Mouse (Mus musculus): ENCODE results near the gene Zfp287. TPM values are rescaled to one million over a fixed set of nuclear protein-coding genes. Genes with fewer than 3 reads are reported as not detected.

Zfp287 gene
- polyA plus RNA-seq, 1 experiment from 2014 or later = 6.3 TPM

DNA sequence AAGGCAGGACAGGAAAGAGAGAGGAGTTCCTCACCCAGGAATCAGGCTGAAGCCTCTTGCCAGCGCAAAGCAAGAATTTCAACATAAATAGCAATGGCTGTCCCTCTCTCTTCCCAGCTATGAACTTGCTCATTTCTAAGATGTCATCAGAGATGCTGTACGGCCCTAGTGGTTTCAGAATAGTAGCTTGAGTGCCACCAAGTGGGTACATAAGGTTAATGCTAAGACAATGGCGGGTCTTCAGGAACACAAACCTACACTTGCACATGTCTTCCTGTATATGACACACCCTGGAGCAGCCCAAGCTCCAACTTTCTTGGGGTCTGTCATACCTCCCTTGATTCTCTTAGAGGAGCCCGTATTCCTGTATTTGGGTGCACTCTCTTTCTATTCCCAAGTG is 32.0 kb downstream of the Zfp287 start:
- H3K36me3 ChIP-seq = no peaks in the 10 kb centered on the region
- no peak overlapping the region for H3K9ac ChIP-seq
- H3K27ac ChIP-seq (ENCODE audit: poor library complexity, severe bottlenecking) = no peak overlapping the region
- H3K27me3 ChIP-seq (replicated peaks) = no peaks in the 10 kb centered on the region
- no peaks in the 10 kb centered on the region for H3K9me3 ChIP-seq (replicated peaks)
- H3K4me3 ChIP-seq = no peak overlapping the region
- WGBS = 66% methylated on average over 4 of the region's 4 CpGs
- ATAC-seq (ENCODE audit: insufficient number of reproducible peaks, low FRiP score) = no peak
- H3K4me1 ChIP-seq (replicated peaks) = no peaks in the 10 kb centered on the region
- no peak overlapping the region for H3K4me2 ChIP-seq

DNA sequence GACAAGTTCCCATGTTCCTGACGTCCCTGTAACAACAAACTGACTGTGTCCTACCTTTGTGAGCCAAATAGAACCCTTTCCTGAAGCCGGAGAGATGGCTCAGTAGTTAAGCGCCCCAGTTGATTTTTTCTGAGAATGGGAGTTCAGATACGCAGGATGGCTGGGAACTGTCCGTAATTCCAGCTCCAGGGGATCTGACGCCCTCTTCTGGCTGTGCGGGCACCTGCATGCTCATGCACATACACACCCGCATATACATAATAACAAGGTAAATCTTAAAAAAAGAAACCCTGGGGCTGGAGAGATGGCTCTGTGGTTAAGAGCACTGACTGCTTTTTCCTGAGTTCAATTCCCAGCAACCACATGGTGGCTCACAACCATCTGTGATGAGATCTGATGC is 36.6 kb downstream of the Zfp287 start:
- no peaks in the 10 kb centered on the region for H3K36me3 ChIP-seq
- no peaks in the 10 kb centered on the region for H3K9me3 ChIP-seq (replicated peaks)
- no peaks in the 10 kb centered on the region for H3K27me3 ChIP-seq (replicated peaks)
- H3K4me1 ChIP-seq (replicated peaks) = no peaks in the 10 kb centered on the region
- H3K4me3 ChIP-seq = no peak overlapping the region
- no peak for ATAC-seq (ENCODE audit: insufficient number of reproducible peaks, low FRiP score)
- H3K27ac ChIP-seq (ENCODE audit: poor library complexity, severe bottlenecking) = no peak overlapping the region
- no peak overlapping the region for H3K4me2 ChIP-seq
- H3K9ac ChIP-seq = no peak overlapping the region
- 87% methylated on average over 8 of the region's 8 CpGs for WGBS

DNA sequence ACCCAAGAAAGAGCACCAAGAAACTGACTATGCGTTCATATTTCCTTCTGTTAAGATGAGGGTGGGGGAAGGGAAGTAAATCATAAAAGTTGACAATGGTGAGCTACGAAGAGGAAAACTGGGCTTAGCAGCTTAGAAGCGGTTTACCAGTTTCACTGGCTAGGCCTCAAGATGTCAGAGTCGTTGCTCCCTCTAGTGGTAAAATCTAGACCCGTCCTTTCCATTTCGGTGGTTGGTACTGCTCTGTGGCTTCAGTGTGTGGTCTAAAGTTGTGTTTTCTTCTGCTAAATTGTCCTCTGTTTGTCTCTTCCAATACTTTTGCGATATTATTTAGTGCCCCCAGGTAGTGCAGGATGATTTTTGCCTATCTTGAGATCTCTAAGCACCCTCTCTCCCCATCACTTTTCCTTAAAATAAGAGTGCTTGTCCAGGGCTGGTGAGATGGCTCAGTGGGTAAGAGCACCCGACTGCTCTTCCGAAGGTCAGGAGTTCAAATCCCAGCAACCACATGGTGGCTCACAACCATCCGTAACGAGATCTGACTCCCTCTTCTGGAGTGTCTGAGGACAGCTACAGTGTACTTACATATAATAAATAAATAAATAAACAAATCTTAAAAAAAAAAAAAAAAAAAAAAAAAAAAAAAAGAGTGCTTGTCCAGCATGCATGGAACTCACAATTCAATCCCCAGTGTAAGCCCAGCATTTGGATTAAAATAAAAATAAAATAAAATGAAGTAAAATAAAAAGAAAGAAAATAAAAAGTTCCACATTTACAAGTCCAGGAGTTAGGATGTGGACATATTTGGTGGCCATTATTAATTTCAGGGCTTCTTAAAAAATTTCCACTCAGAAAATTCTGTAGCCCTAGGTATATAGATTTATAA is 38.2 kb downstream of the Zfp287 start:
- Histone ChIP-seq H3K4me1 (replicated peaks) (no peaks in the 10 kb centered on the region), H3K4me2 (no peak overlapping the region), H3K27ac (ENCODE audit: poor library complexity, severe bottlenecking) (no peak overlapping the region), H3K9me3 (replicated peaks) (no peaks in the 10 kb centered on the region), H3K27me3 (replicated peaks) (no peaks in the 10 kb centered on the region), H3K9ac (no peak overlapping the region), H3K4me3 (no peak overlapping the region), H3K36me3 (no peaks in the 10 kb centered on the region)
- WGBS = 23% methylated on average over 11 of the region's 11 CpGs
- ATAC-seq (ENCODE audit: insufficient number of reproducible peaks, low FRiP score) = no peak

DNA sequence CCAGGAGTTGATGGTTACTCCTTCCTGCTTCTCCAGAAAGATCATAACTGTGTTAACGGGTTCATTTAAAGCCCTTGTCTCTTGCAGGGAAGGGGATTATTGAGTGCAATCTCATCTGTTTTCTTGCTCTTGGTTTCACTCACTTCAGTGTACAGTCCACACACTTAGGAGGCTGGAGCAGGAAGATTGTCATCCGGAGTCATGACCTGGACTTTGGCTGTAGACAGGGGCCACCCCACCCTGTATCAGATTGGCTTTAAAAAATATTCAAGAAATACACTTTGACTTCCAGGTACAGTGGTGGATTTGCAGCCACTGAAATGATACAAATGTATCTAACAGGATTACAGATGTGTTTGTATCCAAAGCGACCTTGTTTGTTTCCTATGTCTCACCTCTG is 40.1 kb downstream of the Zfp287 start:
- Histone ChIP-seq H3K4me3 (no peak overlapping the region), H3K36me3 (no peaks in the 10 kb centered on the region), H3K27me3 (replicated peaks) (no peaks in the 10 kb centered on the region), H3K9ac (no peak overlapping the region), H3K4me2 (no peak overlapping the region), H3K9me3 (replicated peaks) (no peaks in the 10 kb centered on the region), H3K27ac (ENCODE audit: poor library complexity, severe bottlenecking) (no peak overlapping the region), H3K4me1 (replicated peaks) (no peaks in the 10 kb centered on the region)
- ATAC-seq (ENCODE audit: insufficient number of reproducible peaks, low FRiP score) = no peak
- WGBS = 78% methylated on average over 3 of the region's 3 CpGs

DNA sequence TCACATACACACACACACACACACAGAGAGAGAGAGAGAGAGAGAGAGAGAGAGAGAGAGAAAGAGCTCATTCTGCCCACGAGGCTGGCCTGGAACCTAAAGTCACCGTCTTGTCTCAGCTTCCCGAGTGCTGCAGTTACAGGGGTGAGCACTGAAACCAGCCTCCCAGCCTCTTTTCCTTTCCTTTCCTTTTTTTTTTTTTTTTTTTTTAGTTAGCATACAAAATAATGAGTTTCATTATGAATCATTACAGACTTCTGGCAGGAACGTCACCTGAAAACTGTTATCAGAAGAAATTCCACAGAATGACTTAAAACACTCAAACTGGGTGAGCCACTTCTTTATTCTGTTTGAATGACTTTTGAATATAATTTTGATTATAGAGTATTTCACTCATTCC is 51.8 kb downstream of the Zfp287 start:
- H3K36me3 ChIP-seq = no peaks in the 10 kb centered on the region
- peaks cover 3% of the 10 kb centered on the region for H3K4me1 ChIP-seq (replicated peaks)
- ATAC-seq (ENCODE audit: insufficient number of reproducible peaks, low FRiP score) = no peak
- H3K27ac ChIP-seq (ENCODE audit: poor library complexity, severe bottlenecking) = no peak overlapping the region
- 83% methylated on average over 4 of the region's 4 CpGs for WGBS
- H3K4me3 ChIP-seq = no peak overlapping the region
- no peaks in the 10 kb centered on the region for H3K27me3 ChIP-seq (replicated peaks)
- no peak overlapping the region for H3K9ac ChIP-seq
- H3K9me3 ChIP-seq (replicated peaks) = no peaks in the 10 kb centered on the region
- H3K4me2 ChIP-seq = no peak overlapping the region

DNA sequence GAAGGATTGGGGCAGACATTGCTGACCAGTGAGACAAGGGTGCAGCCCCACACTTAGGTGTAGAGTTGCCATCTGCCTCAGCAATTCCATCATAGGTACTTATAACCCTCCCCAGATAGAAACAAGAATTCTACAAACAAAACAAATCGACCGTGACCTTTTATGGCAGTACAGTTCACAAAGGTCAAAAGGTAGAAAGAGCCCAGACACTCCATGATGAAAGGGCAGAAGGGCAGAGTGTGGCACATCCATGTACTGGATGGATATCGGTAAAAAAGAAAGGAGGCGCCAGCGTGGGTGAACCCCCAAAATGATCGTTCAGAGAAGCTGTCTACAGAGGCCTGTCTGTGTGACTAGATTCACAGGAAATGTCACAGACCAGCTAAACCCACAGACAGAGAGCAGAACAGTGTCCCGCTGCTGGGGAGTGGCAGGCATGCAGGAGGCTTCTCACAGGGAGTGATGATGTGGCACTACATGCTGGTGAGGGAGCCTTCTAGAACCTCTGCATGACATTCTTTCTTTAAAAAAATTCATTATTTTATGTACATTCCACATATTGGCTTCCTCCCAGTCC is 52.8 kb downstream of the Zfp287 start:
- no peaks in the 10 kb centered on the region for H3K27me3 ChIP-seq (replicated peaks)
- no peaks in the 10 kb centered on the region for H3K36me3 ChIP-seq
- ATAC-seq (ENCODE audit: insufficient number of reproducible peaks, low FRiP score) = no peak
- H3K9me3 ChIP-seq (replicated peaks) = no peaks in the 10 kb centered on the region
- no peak overlapping the region for H3K9ac ChIP-seq
- H3K4me2 ChIP-seq = no peak overlapping the region
- 78% methylated on average over 7 of the region's 7 CpGs for WGBS
- H3K4me1 ChIP-seq (replicated peaks) = peaks cover 3% of the 10 kb centered on the region
- H3K4me3 ChIP-seq = no peak overlapping the region
- no peak overlapping the region for H3K27ac ChIP-seq (ENCODE audit: poor library complexity, severe bottlenecking)

DNA sequence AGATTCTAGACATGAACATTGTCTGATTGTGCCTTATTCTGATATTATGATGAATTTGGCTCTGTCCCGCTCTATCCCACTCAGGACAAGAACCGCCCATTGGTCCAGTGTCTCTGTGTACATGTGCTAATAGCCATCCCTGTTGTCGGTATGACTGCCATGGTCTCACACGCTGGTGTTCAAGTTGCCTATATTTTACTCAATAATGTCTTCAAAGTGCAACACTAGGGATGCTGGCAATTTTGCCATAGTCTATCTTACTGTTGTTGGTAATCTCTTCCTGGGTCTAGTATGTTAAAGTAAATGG is 55.5 kb downstream of the Zfp287 start:
- Histone ChIP-seq H3K4me3 (no peak overlapping the region), H3K27me3 (replicated peaks) (no peaks in the 10 kb centered on the region), H3K9me3 (replicated peaks) (no peaks in the 10 kb centered on the region), H3K36me3 (no peaks in the 10 kb centered on the region), H3K4me2 (peak overlapping the region; percentile 68; the same call in 1 of the 2 replicates), H3K4me1 (replicated peaks) (peaks cover 3% of the 10 kb centered on the region), H3K9ac (peak overlapping the region; percentile 76; the same call in 1 of the 2 replicates), H3K27ac (ENCODE audit: poor library complexity, severe bottlenecking) (no peak overlapping the region)
- 91% methylated on average over 4 of the region's 4 CpGs for whole genome bisulfite sequencing
- no peak for ATAC-seq (ENCODE audit: insufficient number of reproducible peaks, low FRiP score)

DNA sequence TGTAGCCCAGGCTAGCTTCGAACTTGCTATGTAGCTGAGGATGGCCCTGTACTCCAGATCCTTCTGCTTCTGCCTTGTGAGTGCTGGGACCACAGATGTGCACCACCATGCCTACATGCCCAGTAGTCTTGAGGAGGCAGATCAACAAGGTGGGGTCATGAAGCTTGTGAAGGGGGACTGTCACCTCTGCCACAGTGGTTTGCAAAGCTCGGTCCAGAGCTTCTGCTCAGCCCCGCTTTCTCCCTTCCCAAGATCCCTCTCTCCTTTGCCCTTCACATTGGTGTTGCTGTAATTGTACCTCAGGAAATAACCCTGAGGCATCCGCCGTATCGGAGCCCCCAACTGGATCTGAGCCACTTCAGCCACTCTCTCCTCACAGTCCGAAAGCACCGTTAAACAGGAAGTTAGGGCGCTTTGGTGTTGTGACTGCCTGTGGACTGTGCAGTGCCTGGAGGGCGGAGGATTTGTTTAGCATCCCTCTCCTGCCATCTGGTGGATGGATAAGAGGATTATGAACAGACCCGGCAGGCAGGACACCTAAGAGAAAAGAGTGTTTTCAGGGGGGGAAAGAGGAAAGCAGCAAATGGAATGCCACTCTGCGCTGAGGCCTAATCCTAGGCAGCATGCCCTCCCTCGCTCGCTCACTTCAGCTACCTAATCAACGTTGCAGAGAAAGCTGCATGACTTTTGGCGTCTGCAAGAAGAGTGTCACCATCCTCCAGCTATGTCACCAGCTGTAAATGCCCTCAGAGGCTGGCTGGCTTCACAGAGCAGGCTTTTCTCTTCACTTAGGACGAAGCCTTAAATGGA is 56.0 kb downstream of the Zfp287 start:
- 19% methylated on average over 17 of the region's 17 CpGs for WGBS

DNA sequence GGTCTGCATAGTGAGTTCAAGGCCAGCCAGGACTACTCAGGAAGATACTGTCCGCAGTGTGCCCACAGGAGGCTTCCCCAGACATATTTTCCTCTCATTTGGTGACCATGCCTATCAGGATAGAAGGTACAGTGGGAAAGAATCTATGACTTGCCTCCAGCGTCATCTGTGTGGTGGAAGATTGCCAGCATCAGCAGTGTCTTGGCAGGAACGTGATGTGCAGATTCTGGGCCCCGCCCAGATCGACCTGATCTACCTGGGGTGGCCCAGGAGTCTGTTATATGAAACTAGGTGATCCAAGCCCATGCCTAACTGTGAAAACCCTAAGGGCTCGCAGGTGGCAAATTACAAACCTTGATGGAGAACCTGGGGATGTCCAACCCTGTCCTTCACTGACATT is 61.7 kb downstream of the Zfp287 start:
- Histone ChIP-seq H3K4me3 (no peak overlapping the region), H3K27ac (ENCODE audit: poor library complexity, severe bottlenecking) (no peak overlapping the region), H3K4me2 (peak overlapping the region; percentile 40; the same call in 1 of the 2 replicates), H3K4me1 (replicated peaks) (peaks cover 13% of the 10 kb centered on the region), H3K9ac (no peak overlapping the region), H3K9me3 (replicated peaks) (no peaks in the 10 kb centered on the region), H3K36me3 (peaks cover 18% of the 10 kb centered on the region), H3K27me3 (replicated peaks) (no peaks in the 10 kb centered on the region)
- WGBS = 75% methylated on average over 6 of the region's 6 CpGs
- ATAC-seq (ENCODE audit: insufficient number of reproducible peaks, low FRiP score) = no peak; the same call in 1 of the 2 replicates

More for the DNA sequence above, 56.0 kb downstream of the Zfp287 start:
- Histone ChIP-seq H3K27me3 (replicated peaks) (no peaks in the 10 kb centered on the region), H3K9me3 (replicated peaks) (no peaks in the 10 kb centered on the region), H3K27ac (ENCODE audit: poor library complexity, severe bottlenecking) (no peak overlapping the region), H3K9ac (peak overlapping the region; percentile 76), H3K36me3 (no peaks in the 10 kb centered on the region), H3K4me2 (peak overlapping the region; percentile 68), H3K4me3 (peak overlapping the region; percentile 38), H3K4me1 (replicated peaks) (peaks cover 3% of the 10 kb centered on the region)
- peak; percentile 83 for ATAC-seq (ENCODE audit: insufficient number of reproducible peaks, low FRiP score)

DNA sequence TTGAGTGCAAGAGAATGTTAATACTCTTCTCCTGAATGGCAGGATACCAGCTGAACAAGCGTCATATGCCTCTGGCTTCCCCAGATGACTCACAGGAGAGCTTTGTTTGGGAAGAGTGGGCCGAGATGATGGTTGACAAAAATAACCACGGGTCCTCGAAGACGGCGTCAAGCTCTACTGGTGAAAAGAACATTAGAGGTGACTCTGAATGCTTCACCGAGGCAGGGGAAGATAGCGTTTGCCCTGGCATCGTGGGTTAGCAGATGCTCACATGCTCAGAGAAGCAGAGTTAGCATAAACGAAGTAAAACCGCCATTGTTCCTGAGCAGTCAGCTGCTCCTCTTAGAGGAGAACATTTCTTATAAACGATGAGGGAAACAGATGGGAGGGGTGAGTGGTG is 62.2 kb downstream of the Zfp287 start:
- H3K9ac ChIP-seq = no peak overlapping the region
- peak overlapping the region; percentile 38; the same call in 1 of the 2 replicates for H3K27ac ChIP-seq (ENCODE audit: poor library complexity, severe bottlenecking)
- H3K4me1 ChIP-seq (replicated peaks) = peaks cover 13% of the 10 kb centered on the region
- no peak overlapping the region for H3K4me3 ChIP-seq
- peaks cover 24% of the 10 kb centered on the region for H3K36me3 ChIP-seq
- ATAC-seq (ENCODE audit: insufficient number of reproducible peaks, low FRiP score) = no peak
- H3K27me3 ChIP-seq (replicated peaks) = no peaks in the 10 kb centered on the region
- WGBS = 32% methylated on average over 12 of the region's 12 CpGs
- H3K9me3 ChIP-seq (replicated peaks) = no peaks in the 10 kb centered on the region
- peak overlapping the region; percentile 40 for H3K4me2 ChIP-seq

DNA sequence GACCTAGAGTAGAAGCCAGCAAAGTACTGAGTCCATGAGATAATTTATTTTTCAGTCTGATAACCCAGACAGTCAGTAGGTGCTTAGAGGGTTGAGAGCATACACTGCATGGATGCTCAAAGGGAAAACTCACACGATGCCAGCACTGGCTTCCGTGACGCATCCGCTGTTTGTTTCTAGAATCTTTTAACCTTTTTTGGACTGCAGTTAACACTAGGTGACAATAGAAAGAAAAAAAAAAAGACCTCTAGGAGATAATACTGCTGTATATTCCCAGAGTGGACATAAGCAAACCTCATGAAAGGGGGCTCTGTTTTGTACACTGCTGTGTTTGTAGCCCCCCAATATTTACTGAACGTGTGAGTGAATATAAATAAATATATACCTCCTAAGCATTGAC is 62.7 kb downstream of the Zfp287 start:
- no peak for ATAC-seq (ENCODE audit: insufficient number of reproducible peaks, low FRiP score)
- Histone ChIP-seq H3K4me1 (replicated peaks) (peaks cover 13% of the 10 kb centered on the region), H3K36me3 (peaks cover 26% of the 10 kb centered on the region), H3K4me2 (no peak overlapping the region), H3K27ac (ENCODE audit: poor library complexity, severe bottlenecking) (no peak overlapping the region), H3K27me3 (replicated peaks) (no peaks in the 10 kb centered on the region), H3K4me3 (no peak overlapping the region), H3K9me3 (replicated peaks) (no peaks in the 10 kb centered on the region), H3K9ac (no peak overlapping the region)
- 84% methylated on average over 5 of the region's 5 CpGs for WGBS

All from heart, embryonic 12.5 days (tissue).